Mouse (Mus musculus): ENCODE results near the gene Ndufs1.
"Not testable (repeated sequence)": the region's sequence is repeated elsewhere in the genome, so short reads cannot be mapped to it uniquely, and the experiment has no call there.

The Ndufs1 gene

GRCm38 (mm10) chr1:63199387-63199786, 22.8 kb upstream of the Ndufs1 start:
- ChIA-PET CTCF (interaction anchor here in 1 of 4 experiments (1.1 kb wide), 1 partner anchor 19 kb away, joined by 3 read pairs; no protein-coding TSS in a partner anchor), POLR2A (interaction anchor here in 3 of 4 experiments (0.6 to 11.6 kb wide), 16 partner anchors 9 to 1649 kb away, joined by 3 to 210 read pairs (median 4); partner anchors contain the start of genes Eef1b2 (in 2 of the 3), Gpr1 (in 2 of the 3) and Ndufs1 (in 2 of the 3))

GRCm38 (mm10) chr1:63195848-63196512, 19.3 kb upstream of the Ndufs1 start:
- POLR2A ChIA-PET = interaction anchor here in 3 of 4 experiments (0.5 to 11.6 kb wide), 9 partner anchors 9 to 1776 kb away, joined by 3 to 210 read pairs (median 3); partner anchors contain the start of genes Eef1b2 (in 1 of the 3), Gpr1 (in 1 of the 3), Ndufs1 (in 1 of the 3) and Zdbf2 (in 1 of the 3)

DNA sequence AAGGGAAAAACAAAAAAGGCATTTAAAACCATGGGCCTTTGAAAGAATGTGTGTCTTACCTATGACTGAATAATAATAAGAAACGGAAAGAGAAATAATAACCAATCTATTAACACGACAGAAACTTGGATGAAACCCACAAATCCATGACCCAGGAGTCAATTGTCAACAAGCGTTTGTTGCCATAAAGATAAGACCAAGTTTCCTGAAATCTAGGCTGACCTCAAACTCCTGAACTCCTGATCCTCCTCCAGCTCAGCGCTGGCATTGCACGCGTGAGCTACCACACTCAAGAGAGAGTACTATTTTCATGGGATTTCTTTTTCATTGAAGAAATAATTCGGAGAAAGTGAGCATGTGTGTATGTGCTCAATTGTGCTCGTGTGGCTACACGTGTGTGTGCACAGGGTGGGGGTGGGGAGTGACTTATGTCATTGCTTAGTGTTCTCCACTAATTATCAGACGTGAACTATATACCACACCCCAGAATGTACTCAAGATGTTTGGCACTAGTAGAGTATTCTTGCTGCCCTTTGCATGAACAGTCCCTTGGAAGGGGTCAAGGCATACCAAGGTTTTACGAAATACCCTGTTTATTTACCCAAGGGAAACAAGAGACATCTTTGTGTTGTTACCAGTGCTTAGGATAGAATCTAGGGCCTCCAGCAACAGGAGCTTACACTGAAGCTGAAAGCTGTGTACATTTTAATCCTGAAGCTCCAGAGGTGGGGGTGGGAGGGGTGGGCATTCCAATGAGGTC, 15.9 kb upstream of the Ndufs1 start:
- ChIA-PET CTCF (no interaction called here), POLR2A (interaction anchor here in 3 of 4 experiments (0.6 to 11.6 kb wide), 15 partner anchors 9 to 929 kb away, joined by 3 to 210 read pairs (median 6); partner anchors contain the start of genes Eef1b2 (in 3 of the 3), Ndufs1 (in 3 of the 3) and Gpr1 (in 1 of the 3))

More at GRCm38 (mm10) chr1:63195848-63196512, 19.3 kb upstream of the Ndufs1 start:
- CTCF ChIA-PET = interaction anchor here in 1 of 4 experiments (0.6 kb wide), 1 partner anchor 15 kb away, joined by 3 read pairs; no protein-coding TSS in a partner anchor

DNA sequence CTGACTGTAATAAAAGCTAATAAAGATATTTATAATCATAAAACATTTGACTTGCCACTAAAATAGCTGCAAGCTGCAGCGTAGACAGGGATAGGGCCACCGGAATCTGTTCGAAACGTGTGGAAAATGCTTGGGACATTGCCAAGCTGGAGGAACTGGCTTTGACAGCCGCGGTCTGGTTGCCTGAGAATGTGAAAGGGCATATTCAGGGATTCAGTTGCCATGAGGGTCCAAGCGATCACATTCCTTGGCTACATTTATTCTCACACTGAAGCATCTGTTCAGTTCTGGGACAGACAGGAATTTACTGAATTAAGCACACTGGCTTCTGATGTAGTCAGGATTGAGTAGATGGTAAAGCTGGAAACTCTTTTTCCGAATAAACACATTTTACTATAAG, 14.2 kb upstream of the Ndufs1 start:
- ChIA-PET POLR2A (interaction anchor here in 3 of 4 experiments (1.1 to 11.6 kb wide), 6 partner anchors 10 to 54 kb away, joined by 3 to 210 read pairs (median 4); partner anchors contain the start of genes Eef1b2 (in 2 of the 3) and Ndufs1 (in 2 of the 3)), CTCF (interaction anchor here in 2 of 4 experiments (0.6 to 0.9 kb wide), 3 partner anchors 21 to 35 kb away, joined by 3 to 13 read pairs (median 9); partner anchors contain the start of gene Gpr1 (in 1 of the 2))

- ChIA-PET CTCF (interaction anchor here in 1 of 4 experiments (1.3 kb wide), 1 partner anchor 31 kb away, joined by 3 read pairs; no protein-coding TSS in a partner anchor), POLR2A (interaction anchor here in 2 of 4 experiments (0.7 to 11.6 kb wide), 8 partner anchors 8 to 23 kb away, joined by 3 to 210 read pairs (median 4); partner anchors contain the start of genes Eef1b2 (in 2 of the 2) and Ndufs1 (in 2 of the 2))
These were observed 11.9 kb upstream of the Ndufs1 start for GRCm38 (mm10) chr1:63188536-63188935.

DNA sequence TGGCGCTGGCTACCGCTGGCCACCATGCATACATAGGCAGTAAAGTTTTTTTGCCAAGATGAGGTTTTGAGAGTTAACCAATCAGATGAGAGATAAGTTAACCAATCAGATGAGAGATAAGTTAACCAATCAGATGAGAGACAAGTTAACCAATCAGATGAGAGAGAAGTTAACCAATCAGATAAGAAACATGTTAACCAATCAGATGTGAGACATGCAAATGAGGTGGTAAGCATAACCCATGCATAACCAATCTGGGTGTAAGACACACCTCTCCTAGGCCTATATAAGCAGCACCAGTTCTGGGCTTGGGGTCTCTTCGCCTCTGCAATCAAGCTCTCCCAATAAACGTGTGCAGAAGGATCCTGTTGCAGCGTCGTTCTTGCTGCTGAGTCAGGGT, 8.8 kb upstream of the Ndufs1 start:
- POLR2A ChIA-PET = interaction anchor here in 2 of 4 experiments (0.7 to 13.2 kb wide), 6 partner anchors 8 to 61 kb away, joined by 3 to 210 read pairs (median 8); partner anchors contain the start of genes Eef1b2 (in 1 of the 2) and Ndufs1 (in 1 of the 2)
- CTCF ChIA-PET = not testable (repeated sequence)

DNA sequence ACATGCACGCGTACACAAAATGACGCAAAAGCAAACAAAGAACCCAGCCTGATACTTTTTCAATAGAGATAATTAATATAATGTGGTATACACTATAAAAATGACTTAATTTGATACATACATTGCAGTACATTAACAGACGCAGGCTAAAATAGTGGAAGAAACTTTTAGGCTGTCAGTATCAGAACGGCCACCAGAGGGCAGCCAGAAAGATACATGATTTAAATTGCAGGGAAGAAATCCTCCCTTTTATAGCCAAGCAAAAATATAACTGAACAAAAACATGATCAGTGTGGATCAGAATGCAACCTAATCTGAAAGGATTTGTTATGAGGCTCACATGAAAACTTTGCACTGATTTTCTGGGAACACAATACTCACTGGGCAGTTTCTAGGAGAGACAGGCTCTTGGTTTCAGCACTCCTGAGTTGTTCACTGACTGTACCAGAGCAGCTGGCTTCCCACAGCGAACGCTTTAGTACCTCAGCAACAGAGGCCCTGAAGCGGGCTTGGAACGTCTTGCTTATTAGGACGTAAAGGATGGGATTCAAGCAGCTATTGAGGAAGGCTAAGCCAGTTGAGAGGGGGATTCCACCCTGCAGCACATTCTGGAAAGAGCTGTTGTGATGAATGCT, 6.1 kb upstream of the Ndufs1 start:
- ChIA-PET CTCF (interaction anchor here (0.5 to 4.2 kb wide), 24 partner anchors 15 to 1235 kb away, joined by 3 to 26 read pairs (median 3); partner anchors contain the start of gene Gpr1 (in 1 of the 4)), POLR2A (interaction anchor here (0.5 to 13.2 kb wide), 33 partner anchors 9 to 196 kb away, joined by 3 to 210 read pairs (median 4); partner anchors contain the start of gene Gpr1 (in 2 of the 4))

DNA sequence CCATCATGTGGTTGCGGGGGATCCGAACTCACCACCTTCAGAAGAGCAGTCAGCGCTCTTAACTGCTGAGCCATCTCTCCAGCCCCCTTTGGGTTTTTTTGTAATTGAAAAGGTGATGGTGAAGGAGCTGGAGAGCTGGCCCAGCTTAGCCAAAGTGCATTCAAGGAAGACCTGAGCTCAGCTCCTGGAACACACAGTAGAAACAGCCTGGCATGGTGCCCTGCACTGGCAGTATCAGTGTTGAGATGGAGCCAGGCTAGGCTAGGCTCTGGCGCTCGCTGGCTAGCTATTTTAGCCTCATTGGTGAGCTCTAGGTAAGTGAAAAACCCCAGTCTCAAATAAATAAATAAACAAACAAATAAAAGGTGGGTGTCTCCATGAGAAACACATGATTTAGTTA, 5.6 kb upstream of the Ndufs1 start:
- ChIA-PET POLR2A (interaction anchor here (0.9 to 13.2 kb wide), 23 partner anchors 9 to 197 kb away, joined by 3 to 210 read pairs (median 4); partner anchors contain the start of gene Gpr1 (in 1 of the 4)), CTCF (interaction anchor here in 3 of 4 experiments (0.6 to 4.2 kb wide), 10 partner anchors 22 to 90 kb away, joined by 3 to 26 read pairs (median 4); no protein-coding TSS in a partner anchor)

DNA sequence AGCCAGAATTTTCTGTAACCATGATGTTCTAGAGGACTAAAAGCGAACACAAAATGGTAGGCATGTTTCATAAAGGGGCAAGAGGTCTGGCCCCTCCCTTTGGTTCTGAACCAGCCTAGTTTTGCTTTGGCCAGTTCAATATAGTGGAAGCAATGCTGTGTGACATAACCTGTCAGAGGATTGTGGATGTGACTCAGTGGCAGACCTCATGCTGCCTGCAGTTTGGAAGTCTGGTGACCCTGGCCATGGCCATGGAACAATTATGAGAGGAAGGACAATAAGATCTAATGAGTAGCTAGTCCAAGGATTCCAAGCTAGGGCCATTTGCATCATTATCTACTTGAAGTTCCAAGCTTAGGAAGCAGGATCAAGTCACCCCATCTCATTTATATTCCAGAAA, 4.8 kb upstream of the Ndufs1 start:
- ChIA-PET POLR2A (interaction anchor here in 3 of 4 experiments (0.9 to 13.2 kb wide), 17 partner anchors 8 to 80 kb away, joined by 3 to 210 read pairs (median 5); partner anchors contain the start of gene Gpr1 (in 2 of the 3)), CTCF (interaction anchor here in 2 of 4 experiments (1.1 to 4.2 kb wide), 5 partner anchors 25 to 91 kb away, joined by 3 to 26 read pairs (median 5); no protein-coding TSS in a partner anchor)

- CTCF ChIA-PET = interaction anchor here in 3 of 4 experiments (0.7 to 4.2 kb wide), 7 partner anchors 20 to 85 kb away, joined by 3 to 26 read pairs (median 3); no protein-coding TSS in a partner anchor
These were observed 4.4 kb upstream of the Ndufs1 start for GRCm38 (mm10) chr1:63181019-63181418.

GRCm38 (mm10) chr1:63180575-63180974, 3.9 kb upstream of the Ndufs1 start:
- ChIA-PET CTCF (interaction anchor here in 3 of 4 experiments (0.6 to 4.2 kb wide), 12 partner anchors 21 to 774 kb away, joined by 3 to 26 read pairs (median 3); no protein-coding TSS in a partner anchor), POLR2A (interaction anchor here (0.8 to 13.2 kb wide), 28 partner anchors 11 to 92 kb away, joined by 3 to 210 read pairs (median 4); partner anchors contain the start of gene Gpr1 (in 2 of the 4))

More at GRCm38 (mm10) chr1:63181019-63181418, 4.4 kb upstream of the Ndufs1 start:
- POLR2A ChIA-PET = interaction anchor here (0.8 to 13.2 kb wide), 23 partner anchors 11 to 91 kb away, joined by 3 to 210 read pairs (median 5); partner anchors contain the start of gene Gpr1 (in 2 of the 4)

GRCm38 (mm10) chr1:63180122-63180521, 3.5 kb upstream of the Ndufs1 start:
- CTCF ChIA-PET = interaction anchor here (0.6 to 4.2 kb wide), 15 partner anchors 15 to 774 kb away, joined by 3 to 26 read pairs (median 3); no protein-coding TSS in a partner anchor

GRCm38 (mm10) chr1:63178308-63178707, 1.7 kb upstream of the Ndufs1 start:
- ChIA-PET CTCF (interaction anchor here in 1 of 4 experiments (0.7 kb wide), 1 partner anchor 31 kb away, joined by 3 read pairs; no protein-coding TSS in a partner anchor), POLR2A (interaction anchor here (0.5 to 13.2 kb wide), 38 partner anchors 9 to 767 kb away, joined by 3 to 210 read pairs (median 6); partner anchors contain the start of genes Gpr1 (in 1 of the 4) and Ino80d (in 1 of the 4))

More at GRCm38 (mm10) chr1:63180122-63180521, 3.5 kb upstream of the Ndufs1 start:
- POLR2A ChIA-PET = interaction anchor here (0.8 to 13.2 kb wide), 27 partner anchors 10 to 92 kb away, joined by 3 to 210 read pairs (median 4); partner anchors contain the start of gene Gpr1 (in 2 of the 4)

- ChIA-PET POLR2A (interaction anchor here in 3 of 4 experiments (0.6 to 13.2 kb wide), 39 partner anchors 7 to 440 kb away, joined by 3 to 210 read pairs (median 5); partner anchors contain the start of gene Gpr1 (in 1 of the 3)), CTCF (interaction anchor here in 1 of 4 experiments (1.1 kb wide), 1 partner anchor 47 kb away, joined by 3 read pairs; no protein-coding TSS in a partner anchor)
These were observed 402 bp downstream of the Ndufs1 start for GRCm38 (mm10) chr1:63176259-63176603.

- ChIA-PET POLR2A (interaction anchor here in 3 of 4 experiments (0.6 to 13.2 kb wide), 35 partner anchors 6 to 1014 kb away, joined by 3 to 210 read pairs (median 6); partner anchors contain the start of gene Gpr1 (in 1 of the 3)), CTCF (no interaction called here)
These were observed 780 bp downstream of the Ndufs1 start for GRCm38 (mm10) chr1:63175853-63176252.

- ChIA-PET POLR2A (interaction anchor here in 3 of 4 experiments (0.6 to 6.6 kb wide), 7 partner anchors 9 to 54 kb away, joined by 3 to 43 read pairs (median 4); partner anchors contain the start of genes Eef1b2 (in 1 of the 3), Ino80d (in 1 of the 3) and Ndufs1 (in 1 of the 3)), CTCF (interaction anchor here in 1 of 4 experiments (0.6 kb wide), 1 partner anchor 55 kb away, joined by 9 read pairs; no protein-coding TSS in a partner anchor)
These were observed 8.0 kb downstream of the Ndufs1 start for GRCm38 (mm10) chr1:63168638-63169037.

Data from embryonic stem cell, embryonic (primary cell).